Mouse (Mus musculus) lung, embryonic 15.5 days (tissue): Measurements from ENCODE around the gene Tma7. TPM values are rescaled to one million over a fixed set of nuclear protein-coding genes. Genes with fewer than 3 reads are reported as not detected.

Experiments
- ATAC-seq: fragments of 200-750 bp; cut with Nextera tagmentation; 2 replicates; pipeline ENCODE4 v1.8.0; 2017; ENCODE audit warnings: moderate number of reproducible peaks, borderline replicate concordance; ENCODE audit not compliant: low FRiP score, low TSS enrichment; ENCODE audit errors: extremely low read depth
- H3K27ac ChIP-seq: fragments of 300-500 bp; sonication (generic); 2 replicates; pipeline ENCODE4 v1.5.1; 2015; ENCODE audit warnings: moderate library complexity, mild to moderate bottlenecking, inconsistent platforms
- H3K27me3 ChIP-seq: fragments of 300-500 bp; sonication (generic); 2 replicates; pipeline ENCODE4 v1.6.1; 2015; ENCODE audit warnings: inconsistent platforms
- H3K36me3 ChIP-seq: fragments of 300-500 bp; sonication (generic); 2 replicates; pipeline ENCODE4 v1.6.1; 2015; ENCODE audit warnings: inconsistent platforms
- H3K4me1 ChIP-seq: fragments of 300-500 bp; sonication (generic); 2 replicates; pipeline ENCODE4 v1.6.1; 2015; ENCODE audit warnings: inconsistent platforms
- H3K4me2 ChIP-seq: fragments of 300-500 bp; sonication (generic); 2 replicates; pipeline ENCODE4 v1.6.1; 2015; ENCODE audit warnings: inconsistent platforms, mild to moderate bottlenecking, moderate library complexity
- H3K4me3 ChIP-seq: fragments of 300-500 bp; sonication (generic); 2 replicates; pipeline ENCODE4 v1.5.1; 2015; ENCODE audit warnings: mild to moderate bottlenecking, inconsistent platforms
- H3K9ac ChIP-seq: fragments of 300-500 bp; sonication (generic); 2 replicates; pipeline ENCODE4 v1.6.1; 2015; ENCODE audit warnings: inconsistent platforms
- H3K9me3 ChIP-seq: fragments of 300-500 bp; sonication (generic); 2 replicates; pipeline ENCODE4 v1.6.1; 2016; ENCODE audit warnings: inconsistent platforms
- WGBS: fragments of 180-500 bp; shearing (Covaris S2); methylation state at CpG from one replicate; pipeline ENCODE4 v1.1.7; 2015; 5-methylcytosine and 5-hydroxymethylcytosine counted together
- polyA plus RNA-seq: library from polyadenylated mRNA; unstranded; fragments of >200 nt; fragmentation: Nextera tagmentation; extraction: Ambion mirVana; gene quantifications from 2 replicates; pipeline ENCODE4 v1.2.1, GENCODE M21; 2015

Gene Tma7
- polyA plus RNA-seq, 1 experiment from 2014 or later = 519 TPM

GRCm38 (mm10) chr9:109038086-109038895 lies 44.1 kb downstream of the Tma7 start, which contains the start of gene Shisa5:
Gene Shisa5 (plus strand): TSS chr9:109038565.
- H3K36me3 ChIP-seq = no peaks in the 10 kb centered on the region
- peaks cover 30% of the 10 kb centered on the region for H3K4me1 ChIP-seq
- peak within 1 kb of the TSS; percentile 66 for H3K4me2 ChIP-seq
- H3K27me3 ChIP-seq = no peaks in the 10 kb centered on the region
- peak within 1 kb of the TSS; percentile 86 for H3K4me3 ChIP-seq
- peak within 1 kb of the TSS; percentile 85 for H3K27ac ChIP-seq
- H3K9ac ChIP-seq = peak within 1 kb of the TSS; percentile 85
- ATAC-seq = peak; percentile 92
- under 1% methylated on average over 40 of the region's 40 CpGs for WGBS
- no peaks in the 10 kb centered on the region for H3K9me3 ChIP-seq

- no peak overlapping the region for H3K9ac ChIP-seq
- H3K36me3 ChIP-seq = no peaks in the 10 kb centered on the region
- H3K4me3 ChIP-seq = no peak overlapping the region
- H3K27me3 ChIP-seq = no peaks in the 10 kb centered on the region
- no peak overlapping the region for H3K27ac ChIP-seq
- H3K4me1 ChIP-seq = no peaks in the 10 kb centered on the region
- no peak for ATAC-seq
- no peaks in the 10 kb centered on the region for H3K9me3 ChIP-seq
- H3K4me2 ChIP-seq = no peak overlapping the region
- 74% methylated on average over 6 of the region's 6 CpGs for WGBS
These were observed 50.0 kb downstream of the Tma7 start for GRCm38 (mm10) chr9:109032435-109032834.

- H3K9ac ChIP-seq = no peak overlapping the region
- no peak overlapping the region for H3K4me2 ChIP-seq
- no peaks in the 10 kb centered on the region for H3K4me1 ChIP-seq
- H3K27me3 ChIP-seq = no peaks in the 10 kb centered on the region
- WGBS = 63% methylated on average over 8 of the region's 8 CpGs
- H3K36me3 ChIP-seq = no peaks in the 10 kb centered on the region
- no peak for ATAC-seq
- no peak overlapping the region for H3K27ac ChIP-seq
- H3K9me3 ChIP-seq = no peaks in the 10 kb centered on the region
- H3K4me3 ChIP-seq = no peak overlapping the region
These were observed 50.7 kb downstream of the Tma7 start for GRCm38 (mm10) chr9:109031686-109032085.

GRCm38 (mm10) chr9:109031001-109031400 lies 51.4 kb downstream of the Tma7 start:
- 86% methylated on average over 7 of the region's 7 CpGs for WGBS

GRCm38 (mm10) chr9:109030312-109030711 lies 52.1 kb downstream of the Tma7 start:
- no peak overlapping the region for H3K27ac ChIP-seq
- WGBS = 51% methylated on average over 3 of the region's 3 CpGs
- H3K27me3 ChIP-seq = no peaks in the 10 kb centered on the region
- H3K4me2 ChIP-seq = no peak overlapping the region
- H3K4me1 ChIP-seq = no peaks in the 10 kb centered on the region
- H3K4me3 ChIP-seq = no peak overlapping the region
- no peaks in the 10 kb centered on the region for H3K9me3 ChIP-seq
- H3K36me3 ChIP-seq = no peaks in the 10 kb centered on the region
- ATAC-seq = no peak
- no peak overlapping the region for H3K9ac ChIP-seq

More at GRCm38 (mm10) chr9:109031001-109031400, 51.4 kb downstream of the Tma7 start:
- Histone ChIP-seq H3K4me1 (no peaks in the 10 kb centered on the region), H3K4me2 (no peak overlapping the region), H3K4me3 (no peak overlapping the region), H3K9me3 (no peaks in the 10 kb centered on the region), H3K36me3 (no peaks in the 10 kb centered on the region), H3K9ac (no peak overlapping the region), H3K27me3 (no peaks in the 10 kb centered on the region), H3K27ac (no peak overlapping the region)
- no peak for ATAC-seq

- no peak for ATAC-seq
- no peaks in the 10 kb centered on the region for H3K27me3 ChIP-seq
- no peaks in the 10 kb centered on the region for H3K36me3 ChIP-seq
- H3K4me1 ChIP-seq = no peaks in the 10 kb centered on the region
- no peak overlapping the region for H3K9ac ChIP-seq
- no peak overlapping the region for H3K4me3 ChIP-seq
- WGBS = 77% methylated on average over 5 of the region's 5 CpGs
- H3K4me2 ChIP-seq = no peak overlapping the region
- H3K27ac ChIP-seq = no peak overlapping the region
- H3K9me3 ChIP-seq = no peaks in the 10 kb centered on the region
These were observed 53.5 kb downstream of the Tma7 start for GRCm38 (mm10) chr9:109028919-109029318.

- no peak overlapping the region for H3K4me2 ChIP-seq
- WGBS = 80% methylated on average over 3 of the region's 3 CpGs
- no peaks in the 10 kb centered on the region for H3K9me3 ChIP-seq
- H3K9ac ChIP-seq = no peak overlapping the region
- H3K27ac ChIP-seq = no peak overlapping the region
- no peak overlapping the region for H3K4me3 ChIP-seq
- ATAC-seq = no peak
- no peaks in the 10 kb centered on the region for H3K27me3 ChIP-seq
- H3K4me1 ChIP-seq = no peaks in the 10 kb centered on the region
- no peaks in the 10 kb centered on the region for H3K36me3 ChIP-seq
These were observed 54.0 kb downstream of the Tma7 start for GRCm38 (mm10) chr9:109028421-109028820.

GRCm38 (mm10) chr9:109027521-109027920 lies 54.9 kb downstream of the Tma7 start:
- Histone ChIP-seq H3K27ac (no peak overlapping the region), H3K27me3 (no peaks in the 10 kb centered on the region), H3K4me3 (no peak overlapping the region), H3K4me2 (no peak overlapping the region), H3K4me1 (no peaks in the 10 kb centered on the region), H3K36me3 (no peaks in the 10 kb centered on the region), H3K9ac (no peak overlapping the region), H3K9me3 (no peaks in the 10 kb centered on the region)
- WGBS = 71% methylated on average over 8 of the region's 8 CpGs
- no peak for ATAC-seq

Other genes starting within 250 kb of the Tma7 start
- 7.8 and 10.4 TPM in 2 replicates for gene Slc26a6, start 229.3 kb downstream of the Tma7 start, polyA plus RNA-seq
- 0.25 TPM in 1 of 2 replicates, not detected in the other for gene Tmem89, start 168.0 kb downstream of the Tma7 start, polyA plus RNA-seq
- gene Uqcrc1, start 146.0 kb downstream of the Tma7 start, polyA plus RNA-seq = 437 and 446 TPM in 2 replicates
- 0.86 and 1.0 TPM in 2 replicates for gene Col7a1, start 129.0 kb downstream of the Tma7 start, polyA plus RNA-seq
- not detected in 2 replicates for gene Ucn2, start 96.6 kb downstream of the Tma7 start, polyA plus RNA-seq
- 10.2 and 11.3 TPM in 2 replicates for gene Pfkfb4, start 90.8 kb downstream of the Tma7 start, polyA plus RNA-seq
- gene Shisa5, start 44.0 kb downstream of the Tma7 start, polyA plus RNA-seq = 83.2 and 98.3 TPM in 2 replicates
- gene Trex1, start 22.9 kb downstream of the Tma7 start, polyA plus RNA-seq = 12.7 and 14.0 TPM in 2 replicates
- gene Atrip, start 8.5 kb downstream of the Tma7 start, polyA plus RNA-seq = 26.4 and 27.0 TPM in 2 replicates
- gene Ccdc51, start 94 bp downstream of the Tma7 start, polyA plus RNA-seq = 11.2 and 11.5 TPM in 2 replicates
- 18.2 and 18.4 TPM in 2 replicates for gene Plxnb1, start 12.8 kb upstream of the Tma7 start, polyA plus RNA-seq
- not detected in 2 replicates for gene Fbxw21, start 79.5 kb upstream of the Tma7 start, polyA plus RNA-seq
- gene Fbxw13, start 113.4 kb upstream of the Tma7 start, polyA plus RNA-seq = not detected in 2 replicates
- gene Fbxw20, start 152.2 kb upstream of the Tma7 start, polyA plus RNA-seq = not detected in 2 replicates
- gene Fbxw14, start 205.1 kb upstream of the Tma7 start, polyA plus RNA-seq = not detected in 2 replicates